Mouse (Mus musculus): ENCODE measurements around the gene Olfr825. TPM values are rescaled to one million over a fixed set of nuclear protein-coding genes. Genes with fewer than 3 reads are reported as not detected.
"Not testable (repeated sequence)": the region's sequence is repeated elsewhere in the genome, so short reads cannot be mapped to it uniquely, and the experiment has no call there.

Gene Olfr825
- total RNA-seq (2021): not detected

GRCm38 (mm10) chr10:130166666-130167065 is at the start of gene Olfr825:
Gene Olfr825 (minus strand): TSS chr10:130166766.
- DNase-seq (ENCODE audit: extremely low spot score in 1 of 2, low spot score in 2 of 2): no peak
- intact Hi-C loops (cut with DNase I): no loop called here

DNA sequence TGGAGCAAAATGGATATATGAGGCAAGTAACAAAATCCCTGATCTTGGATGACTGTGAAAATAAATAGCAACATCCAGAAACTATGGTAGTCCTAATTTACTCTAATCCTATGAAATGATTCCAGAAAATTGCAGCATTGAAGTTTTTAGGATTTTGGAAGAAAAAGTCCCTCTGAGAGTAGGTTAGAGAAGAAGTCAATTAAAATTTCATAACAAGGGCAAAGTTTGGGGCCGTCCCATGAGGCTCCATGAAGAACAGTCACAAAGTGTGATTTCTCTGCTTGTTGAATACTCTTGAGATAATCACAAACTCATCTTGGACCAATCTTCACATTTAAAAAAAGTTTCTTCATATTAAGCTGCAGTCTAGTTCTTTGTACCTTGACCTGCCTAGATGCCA is 47.7 kb upstream of the Olfr825 start, which contains the start of gene Olfr827:
Gene Olfr827, minus strand, starts transcription at position 101 of the 400 bp plus-strand sequence.
- intact Hi-C loops (cut with DNase I): no loop called here
- DNase-seq (ENCODE audit: extremely low spot score in 1 of 2, low spot score in 2 of 2): no peak

DNA sequence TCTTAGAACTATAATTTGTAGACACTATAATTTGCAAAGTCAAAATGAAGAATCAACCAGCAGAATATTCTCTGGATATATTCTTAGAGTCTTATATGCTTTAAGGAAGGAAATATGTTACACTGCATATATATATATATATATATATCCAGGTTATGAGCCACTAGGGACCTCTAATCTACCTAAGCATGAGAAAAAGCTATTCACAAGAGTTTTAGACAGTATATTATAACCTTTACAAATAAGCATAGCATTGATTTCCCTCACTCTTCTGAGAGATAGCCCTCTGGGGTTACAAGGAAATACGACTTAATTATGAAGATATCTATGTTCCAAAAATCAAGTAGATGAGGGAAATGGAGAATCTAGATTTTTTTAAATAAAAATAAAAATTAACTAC is 17.5 kb upstream of the Olfr825 start, which contains the start of gene Olfr826:
Gene Olfr826, minus strand, starts transcription at position 101 of the 400 bp plus-strand sequence.
- no peak for DNase-seq (ENCODE audit: extremely low spot score in 1 of 2, low spot score in 2 of 2)
- intact Hi-C loops (cut with DNase I): no loop called here

GRCm38 (mm10) chr10:130165196-130165595 is 1.4 kb downstream of the Olfr825 start:
- intact Hi-C loops (cut with DNase I): no loop called here
- DNase-seq (ENCODE audit: extremely low spot score in 1 of 2, low spot score in 2 of 2): no peak

GRCm38 (mm10) chr10:130144121-130144520 is 22.4 kb downstream of the Olfr825 start:
- DNase-seq (ENCODE audit: extremely low spot score in 1 of 2, low spot score in 2 of 2): no peak
- intact Hi-C loops (cut with DNase I): no loop called here

DNA sequence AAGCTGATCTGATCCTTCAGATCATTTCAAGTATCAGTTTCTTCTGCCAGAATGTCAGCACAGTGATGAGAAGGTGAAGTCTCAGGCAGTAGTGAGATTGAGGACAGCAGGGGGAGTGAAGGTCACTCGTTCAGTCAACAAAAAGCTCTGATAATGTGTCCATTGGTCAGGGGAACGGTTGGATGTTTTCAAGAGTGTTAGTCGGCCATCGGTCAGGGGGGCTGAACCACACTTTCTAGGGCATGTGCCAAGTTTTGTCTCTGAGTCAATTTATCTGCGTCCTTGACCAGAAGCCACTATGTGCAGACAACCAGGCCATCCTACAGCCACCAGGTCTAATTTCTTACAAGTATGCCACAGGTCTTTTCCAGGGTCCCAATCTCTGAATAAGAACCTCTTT is 24.1 kb downstream of the Olfr825 start:
- intact Hi-C loops (cut with DNase I): not testable (repeated sequence)

DNA sequence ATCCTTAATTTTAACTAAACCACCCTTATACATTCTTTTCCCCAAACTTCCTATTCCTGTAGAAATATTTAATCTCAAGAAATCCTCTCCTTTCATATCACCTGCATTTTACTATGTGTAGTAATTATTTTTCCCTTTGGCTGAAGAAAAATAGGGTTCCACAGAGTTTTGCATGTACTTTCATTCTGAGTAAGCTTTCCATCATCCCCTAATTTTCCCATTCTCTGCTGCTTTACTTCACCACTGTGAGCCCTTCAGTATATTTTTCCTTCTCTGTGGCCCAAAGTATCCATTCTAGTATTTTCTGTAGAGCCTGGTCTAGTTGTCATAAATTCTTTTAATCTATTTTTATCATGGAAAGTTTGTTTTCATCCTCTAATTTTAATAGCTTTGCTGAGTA is 31.8 kb downstream of the Olfr825 start:
- intact Hi-C loops (cut with DNase I): no loop called here
- DNase-seq (ENCODE audit: extremely low spot score in 1 of 2, low spot score in 2 of 2): no peak

More for the DNA sequence above, 24.1 kb downstream of the Olfr825 start:
- DNase-seq (ENCODE audit: extremely low spot score in 1 of 2, low spot score in 2 of 2): not testable (repeated sequence)

- intact Hi-C loops (cut with DNase I); DNase-seq (ENCODE audit: extremely low spot score in 1 of 2, low spot score in 2 of 2): not testable (repeated sequence)
These were observed 36.7 kb downstream of the Olfr825 start, which contains the start of gene Olfr824 for GRCm38 (mm10) chr10:130129900-130130299. Gene Olfr824 (minus strand): TSS chr10:130130000.

GRCm38 (mm10) chr10:130116045-130116444 is 50.5 kb downstream of the Olfr825 start:
- DNase-seq (ENCODE audit: extremely low spot score in 1 of 2, low spot score in 2 of 2); intact Hi-C loops (cut with DNase I): not testable (repeated sequence)

GRCm38 (mm10) chr10:130115283-130115682 is 51.3 kb downstream of the Olfr825 start, which contains the start of gene Olfr823:
Gene Olfr823 (minus strand): TSS chr10:130115383.
- intact Hi-C loops (cut with DNase I); DNase-seq (ENCODE audit: extremely low spot score in 1 of 2, low spot score in 2 of 2): not testable (repeated sequence)

Other genes with a start within 250 kb of the Olfr825 start
- gene Olfr818, start 217.7 kb downstream of the Olfr825 start, total RNA-seq (2021): not detected
- gene Olfr819, start 199.5 kb downstream of the Olfr825 start, total RNA-seq (2021): not detected
- not detected for gene Olfr247, start 190.6 kb downstream of the Olfr825 start, total RNA-seq (2021)
- gene Gm10310, start 181.7 kb downstream of the Olfr825 start, total RNA-seq (2021): not detected
- gene Olfr820, start 154.1 kb downstream of the Olfr825 start, total RNA-seq (2021): not detected
- not detected for gene Olfr821, start 136.4 kb downstream of the Olfr825 start, total RNA-seq (2021)
- not detected for gene Olfr822, start 95.6 kb downstream of the Olfr825 start, total RNA-seq (2021)
- gene Olfr823, start 51.4 kb downstream of the Olfr825 start, total RNA-seq (2021): not detected
- not detected for gene Olfr824, start 36.8 kb downstream of the Olfr825 start, total RNA-seq (2021)
- gene Olfr826, start 17.4 kb upstream of the Olfr825 start, total RNA-seq (2021): not detected
- not detected for gene Olfr827, start 47.6 kb upstream of the Olfr825 start, total RNA-seq (2021)
- under 1 TPM in 1 of 2 experiments, not detected in 1; 0.19 TPM for gene Neurod4, start 113.5 kb upstream of the Olfr825 start, total RNA-seq (2021)
- gene Tespa1, start 156.1 kb upstream of the Olfr825 start, total RNA-seq (2021): 1 to 10 TPM; 1.8 to 2.4 TPM
- gene Vmn2r84, start 227.6 kb upstream of the Olfr825 start, total RNA-seq (2021): under 1 TPM; 0.17 to 0.32 TPM